Mouse (Mus musculus) limb, embryonic 11.5 days (tissue): ENCODE results near the gene Gm37419. TPM values are rescaled to one million over a fixed set of nuclear protein-coding genes. Genes with fewer than 3 reads are reported as not detected.

Source experiments
- ATAC-seq: fragments of 200-750 bp; cut with Nextera tagmentation; 2 replicates; pipeline ENCODE4 v1.8.0; 2017; ENCODE audit warnings: low read depth; ENCODE audit not compliant: insufficient number of reproducible peaks, low FRiP score, low TSS enrichment
- DNase-seq: peaks from one replicate; pipeline ENCODE4 v3.0.0-alpha.2; 2015; ENCODE audit warnings: low spot score
- H3K27ac ChIP-seq: fragments of 300-500 bp; sonication (generic); replicated peaks from 2 replicates; pipeline ENCODE4 v1.5.1; 2014; ENCODE audit warnings: low read depth, mild to moderate bottlenecking, low read length
- H3K27me3 ChIP-seq: fragments of 300-500 bp; sonication (generic); 2 replicates; pipeline ENCODE4 v1.6.1; 2014; ENCODE audit warnings: mild to moderate bottlenecking, low read length, mixed read lengths; ENCODE audit not compliant: control insufficient read depth, insufficient read depth
- H3K36me3 ChIP-seq: fragments of 300-500 bp; sonication (generic); 2 replicates; pipeline ENCODE4 v1.6.1; 2014; ENCODE audit warnings: mild to moderate bottlenecking, low read length, moderate library complexity, mixed read lengths; ENCODE audit not compliant: control insufficient read depth, insufficient read depth
- H3K4me1 ChIP-seq: fragments of 300-500 bp; sonication (generic); 2 replicates; pipeline ENCODE4 v1.6.1; 2014; ENCODE audit warnings: low read length, mixed read lengths; ENCODE audit not compliant: control insufficient read depth, insufficient read depth
- H3K4me2 ChIP-seq: fragments of 300-500 bp; sonication (generic); 2 replicates; pipeline ENCODE4 v1.6.1; 2014; ENCODE audit warnings: low read depth, mild to moderate bottlenecking, moderate library complexity; ENCODE audit not compliant: severe bottlenecking
- H3K4me3 ChIP-seq: fragments of 300-500 bp; sonication (generic); 2 replicates; pipeline ENCODE4 v1.5.1; 2014; ENCODE audit warnings: low read depth, low read length
- H3K9ac ChIP-seq: fragments of 300-500 bp; sonication (generic); 2 replicates; pipeline ENCODE4 v1.6.1; 2014; ENCODE audit warnings: mild to moderate bottlenecking, low read length
- H3K9me3 ChIP-seq: fragments of 300-500 bp; sonication (generic); 2 replicates; pipeline ENCODE4 v1.6.1; 2016; ENCODE audit warnings: low read length; ENCODE audit not compliant: control insufficient read depth
- WGBS: fragments of 180-500 bp; shearing (Covaris S2); extraction: QIAGEN DNeasy Blood & Tissue Kit; methylation state at CpG from one replicate; pipeline ENCODE4 v1.1.7; 2014; 5-methylcytosine and 5-hydroxymethylcytosine counted together
- polyA plus RNA-seq: library from polyadenylated mRNA; unstranded; fragments of >200 nt; fragmentation: Nextera tagmentation; extraction: Ambion mirVana; gene quantifications from 2 replicates; pipeline ENCODE4 v1.2.1, GENCODE M21; 2014

Gm37419 gene
- polyA plus RNA-seq, 1 experiment from 2014 or later: not detected

GRCm38 (mm10) chr16:23996342-23996741, 8.1 kb downstream of the Gm37419 start:
- no peaks in the 10 kb centered on the region for H3K9me3 ChIP-seq

DNA sequence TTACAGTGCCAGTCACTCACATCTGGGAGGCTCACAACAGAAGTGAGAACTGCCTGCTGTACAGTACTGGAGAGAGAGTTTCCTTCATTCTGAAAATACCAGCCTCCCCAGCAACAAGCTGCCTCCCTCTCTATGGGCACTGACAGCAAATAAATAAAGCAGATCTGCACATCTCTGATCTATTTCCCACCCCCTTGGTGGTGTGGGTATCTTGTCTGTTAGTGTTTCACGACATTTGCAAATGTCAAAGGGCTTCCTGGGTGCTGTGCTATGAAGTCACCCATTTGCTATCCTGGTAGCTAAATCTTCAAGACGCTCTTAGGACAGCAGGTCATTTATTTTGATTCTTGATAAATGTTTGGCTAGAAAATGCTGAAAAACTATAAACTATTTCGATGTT, 8.9 kb downstream of the Gm37419 start:
- H3K4me3 ChIP-seq: no peak overlapping the region
- DNase-seq: no peak
- no peak overlapping the region for H3K4me2 ChIP-seq
- H3K36me3 ChIP-seq: no peaks in the 10 kb centered on the region
- no peak overlapping the region for H3K27ac ChIP-seq
- WGBS: 87% methylated on average over 3 of the region's 3 CpGs
- H3K9ac ChIP-seq: no peak overlapping the region
- no peak for ATAC-seq
- no peaks in the 10 kb centered on the region for H3K9me3 ChIP-seq
- no peaks in the 10 kb centered on the region for H3K4me1 ChIP-seq
- no peaks in the 10 kb centered on the region for H3K27me3 ChIP-seq

More at GRCm38 (mm10) chr16:23996342-23996741, 8.1 kb downstream of the Gm37419 start:
- WGBS: 91% methylated on average over 7 of the region's 7 CpGs
- no peaks in the 10 kb centered on the region for H3K27me3 ChIP-seq
- no peaks in the 10 kb centered on the region for H3K4me1 ChIP-seq
- ATAC-seq: no peak
- no peak overlapping the region for H3K4me3 ChIP-seq
- no peak overlapping the region for H3K9ac ChIP-seq
- H3K27ac ChIP-seq: no peak overlapping the region
- H3K4me2 ChIP-seq: no peak overlapping the region
- no peaks in the 10 kb centered on the region for H3K36me3 ChIP-seq
- DNase-seq: no peak

- Histone ChIP-seq H3K27ac (no peak overlapping the region), H3K9me3 (no peaks in the 10 kb centered on the region), H3K4me1 (no peaks in the 10 kb centered on the region), H3K9ac (no peak overlapping the region), H3K27me3 (no peaks in the 10 kb centered on the region), H3K36me3 (no peaks in the 10 kb centered on the region), H3K4me3 (no peak overlapping the region), H3K4me2 (no peak overlapping the region)
- ATAC-seq (no peak), DNase-seq (no peak)
- WGBS: 77% methylated on average over 6 of the region's 6 CpGs
These were observed 9.6 kb downstream of the Gm37419 start for GRCm38 (mm10) chr16:23997912-23998311.

DNA sequence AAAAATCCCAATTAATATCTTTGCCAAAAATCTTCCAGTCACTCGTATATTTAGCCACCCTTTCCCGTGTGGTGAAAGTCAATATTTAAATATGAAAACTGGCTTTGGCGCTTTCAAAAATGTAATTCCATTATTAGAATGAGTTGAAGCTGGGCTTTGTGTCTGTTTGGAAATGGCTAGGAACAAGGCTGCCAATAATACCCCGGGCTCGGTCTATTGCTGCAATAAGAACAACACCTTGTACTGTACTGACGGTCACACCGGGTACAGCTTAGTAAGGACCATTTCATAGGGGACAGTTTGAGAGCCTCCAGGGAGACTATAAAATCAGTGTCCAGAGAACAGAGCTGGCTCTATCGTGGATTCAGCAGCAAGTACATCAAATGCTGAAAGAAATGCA, 17.6 kb downstream of the Gm37419 start:
- Histone ChIP-seq H3K27me3 (no peaks in the 10 kb centered on the region), H3K9ac (no peak overlapping the region), H3K4me3 (no peak overlapping the region), H3K4me2 (no peak overlapping the region), H3K36me3 (no peaks in the 10 kb centered on the region), H3K27ac (no peak overlapping the region), H3K4me1 (no peaks in the 10 kb centered on the region), H3K9me3 (no peaks in the 10 kb centered on the region)
- no peak for DNase-seq
- 88% methylated on average over 8 of the region's 8 CpGs for WGBS
- no peak for ATAC-seq

DNA sequence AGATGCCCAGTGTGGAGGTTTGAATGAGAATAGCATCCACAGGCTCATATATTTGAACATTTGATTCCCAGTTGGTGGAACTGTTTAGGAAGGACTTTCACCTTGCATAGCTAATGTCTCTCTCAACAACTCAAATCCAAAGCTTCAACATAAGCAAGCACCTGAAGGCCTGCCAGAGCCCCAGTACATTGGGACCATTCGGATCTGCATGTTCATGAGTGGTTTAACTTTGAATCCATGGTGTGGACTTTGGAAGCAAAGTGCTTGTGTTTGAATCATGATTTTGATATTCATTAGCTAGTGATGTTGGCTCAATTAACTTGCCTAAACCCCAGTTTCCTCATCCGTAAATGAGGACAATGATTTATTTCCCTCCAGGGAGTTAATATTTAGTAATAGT, 21.6 kb downstream of the Gm37419 start:
- H3K4me1 ChIP-seq: no peaks in the 10 kb centered on the region
- no peak overlapping the region for H3K9ac ChIP-seq
- no peak overlapping the region for H3K27ac ChIP-seq
- no peak overlapping the region for H3K4me2 ChIP-seq
- WGBS: 89% methylated on average over 2 of the region's 2 CpGs
- no peaks in the 10 kb centered on the region for H3K27me3 ChIP-seq
- ATAC-seq (no peak), DNase-seq (no peak)
- no peaks in the 10 kb centered on the region for H3K9me3 ChIP-seq
- H3K36me3 ChIP-seq: no peaks in the 10 kb centered on the region
- no peak overlapping the region for H3K4me3 ChIP-seq

DNA sequence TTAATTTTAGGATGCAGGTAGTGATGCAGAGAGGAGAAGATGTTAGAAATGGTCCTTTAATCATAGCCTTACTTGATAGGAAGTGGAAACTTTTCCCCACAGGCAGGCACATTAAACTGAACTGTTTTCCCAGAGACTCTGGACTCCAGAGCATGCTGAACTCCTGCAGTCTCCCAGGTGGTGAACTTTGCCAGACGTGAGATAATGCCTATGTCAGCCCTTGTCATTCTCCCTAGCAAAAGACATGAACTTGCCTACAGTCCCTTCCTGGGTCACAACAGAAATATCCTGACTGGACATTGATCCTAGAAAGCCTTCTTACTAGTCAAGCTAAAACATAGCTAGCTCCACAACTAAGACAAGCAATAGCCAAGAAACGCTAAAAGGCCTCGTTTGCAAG, 23.0 kb downstream of the Gm37419 start:
- no peaks in the 10 kb centered on the region for H3K4me1 ChIP-seq
- no peak for ATAC-seq
- no peak overlapping the region for H3K27ac ChIP-seq
- H3K9ac ChIP-seq: no peak overlapping the region
- H3K36me3 ChIP-seq: no peaks in the 10 kb centered on the region
- H3K9me3 ChIP-seq: no peaks in the 10 kb centered on the region
- H3K27me3 ChIP-seq: no peaks in the 10 kb centered on the region
- H3K4me2 ChIP-seq: no peak overlapping the region
- WGBS: 63% methylated on average over 3 of the region's 3 CpGs
- no peak overlapping the region for H3K4me3 ChIP-seq
- no peak for DNase-seq

DNA sequence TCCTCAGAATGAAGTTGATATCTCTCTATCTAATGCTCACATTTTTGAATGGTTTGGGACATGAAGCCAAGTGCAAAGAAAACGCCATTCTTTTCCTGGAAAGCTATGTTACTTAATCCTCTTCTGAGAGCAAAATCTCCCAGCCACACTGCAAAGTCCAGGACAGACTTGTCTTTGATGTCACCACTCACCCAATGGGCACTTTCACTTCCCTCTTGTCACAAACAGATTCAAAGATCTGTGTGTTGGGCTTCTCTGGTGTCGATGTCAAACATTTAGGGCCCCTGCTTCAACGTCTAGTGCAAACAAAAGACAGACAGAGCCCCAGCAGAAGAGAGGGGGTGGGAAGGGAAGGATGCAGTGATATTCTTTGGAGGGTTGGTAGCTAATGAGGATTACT, 23.8 kb downstream of the Gm37419 start:
- no peak for ATAC-seq
- H3K4me1 ChIP-seq: no peaks in the 10 kb centered on the region
- no peak for DNase-seq
- WGBS: 44% methylated on average over 3 of the region's 3 CpGs
- no peak overlapping the region for H3K4me2 ChIP-seq
- no peak overlapping the region for H3K4me3 ChIP-seq
- no peaks in the 10 kb centered on the region for H3K36me3 ChIP-seq
- H3K27me3 ChIP-seq: no peaks in the 10 kb centered on the region
- H3K9me3 ChIP-seq: no peaks in the 10 kb centered on the region
- no peak overlapping the region for H3K9ac ChIP-seq
- no peak overlapping the region for H3K27ac ChIP-seq

DNA sequence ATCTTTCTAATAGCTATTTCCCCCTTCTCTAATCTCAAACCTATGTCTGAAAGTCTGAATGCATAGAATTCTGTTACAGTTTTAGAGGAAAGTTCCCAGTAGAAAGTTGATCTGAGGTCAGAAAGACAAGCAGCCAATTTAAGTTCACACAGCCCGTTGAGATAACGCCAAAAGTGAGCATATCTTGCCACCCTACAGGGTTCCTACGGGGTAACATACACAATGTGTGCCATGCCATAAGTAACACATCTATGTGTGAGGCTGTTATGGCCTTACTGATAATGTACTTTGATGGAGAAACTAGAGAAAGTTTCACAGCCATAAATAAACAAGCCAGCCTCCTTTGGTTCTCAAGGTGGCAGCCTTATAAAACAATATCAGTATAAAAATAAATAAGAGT, 26.1 kb downstream of the Gm37419 start:
- Histone ChIP-seq H3K9ac (no peak overlapping the region), H3K4me2 (no peak overlapping the region), H3K4me1 (no peaks in the 10 kb centered on the region), H3K36me3 (no peaks in the 10 kb centered on the region), H3K27me3 (no peaks in the 10 kb centered on the region), H3K9me3 (no peaks in the 10 kb centered on the region), H3K27ac (no peak overlapping the region), H3K4me3 (no peak overlapping the region)
- 86% methylated on average over 3 of the region's 3 CpGs for WGBS
- no peak for ATAC-seq
- DNase-seq: no peak

DNA sequence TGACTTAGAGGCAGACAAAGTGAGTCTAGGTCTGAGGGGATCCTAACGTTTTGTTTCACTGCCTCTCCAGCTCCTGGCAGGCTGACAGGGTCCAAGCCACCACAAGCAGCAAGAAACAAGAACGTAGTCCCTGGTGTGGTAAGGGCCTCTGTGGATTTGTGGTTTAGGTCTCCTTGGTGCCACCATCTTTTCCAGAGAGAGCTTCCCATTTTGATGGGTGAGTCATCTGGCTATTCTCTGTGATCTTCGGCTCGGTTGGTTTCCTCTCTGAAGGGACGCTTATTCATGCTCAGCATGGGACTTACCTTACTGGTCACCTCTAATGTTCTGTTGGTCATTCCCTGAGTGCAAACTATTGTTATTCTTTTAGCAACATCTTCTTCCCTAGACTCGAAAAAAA, 28.0 kb downstream of the Gm37419 start:
- H3K9ac ChIP-seq: no peak overlapping the region
- H3K36me3 ChIP-seq: no peaks in the 10 kb centered on the region
- no peak for DNase-seq

More for the DNA sequence above, 28.0 kb downstream of the Gm37419 start:
- Histone ChIP-seq H3K4me3 (no peak overlapping the region), H3K27me3 (no peaks in the 10 kb centered on the region), H3K9me3 (no peaks in the 10 kb centered on the region), H3K4me2 (no peak overlapping the region), H3K4me1 (no peaks in the 10 kb centered on the region), H3K27ac (no peak overlapping the region)
- ATAC-seq: no peak
- WGBS: 58% methylated on average over 6 of the region's 6 CpGs
